Mouse (Mus musculus) ES-E14 (cell line): ENCODE results near the gene Scnn1b.

ENCODE experiments used
- CHD2 ChIP-seq: IDR thresholded peaks from 2 replicates; pipeline ENCODE4 v1.6.1; 2014; ENCODE audit warnings: mild to moderate bottlenecking, low read depth, low read length, inconsistent platforms
- HCFC1 ChIP-seq: IDR thresholded peaks from 2 replicates; pipeline ENCODE4 v1.6.1; 2012; ENCODE audit warnings: low read length, inconsistent platforms, borderline replicate concordance; ENCODE audit not compliant: insufficient read depth
- MAFK ChIP-seq: IDR thresholded peaks from 2 replicates; pipeline ENCODE4 v1.6.1; 2014; ENCODE audit warnings: mild to moderate bottlenecking, low read depth, low read length, inconsistent platforms; ENCODE audit not compliant: insufficient read depth
- ZC3H11A ChIP-seq: IDR thresholded peaks from 2 replicates; pipeline ENCODE4 v1.6.1; 2012; ENCODE audit warnings: low read depth, mild to moderate bottlenecking, inconsistent platforms, low read length, borderline replicate concordance
- ZNF384 ChIP-seq: IDR thresholded peaks from 2 replicates; pipeline ENCODE4 v1.6.1; 2012; ENCODE audit warnings: low read depth, low read length, inconsistent platforms

- TF ChIP-seq ZC3H11A (no peak), ZNF384 (no peak), MAFK (no peak), HCFC1 (no peak), CHD2 (no peak)
These were observed 42.0 kb downstream of the Scnn1b start for GRCm38 (mm10) chr7:121906879-121907278.
